Mouse (Mus musculus) hindbrain, embryonic 12.5 days (tissue): ENCODE results near the gene Mlph. TPM values are rescaled to one million over a fixed set of nuclear protein-coding genes. Genes with fewer than 3 reads are reported as not detected.

Experiments used
- polyA plus RNA-seq: library from polyadenylated mRNA; unstranded; fragments of >200 nt; fragmentation: Nextera tagmentation; extraction: Ambion mirVana; gene quantifications from 2 replicates; pipeline ENCODE4 v1.2.1, GENCODE M21; 2016

Gene Mlph
- polyA plus RNA-seq, 1 experiment from 2014 or later: 0.09 TPM

Other genes with a start within 250 kb of the Mlph start
- 22.6 and 32.1 TPM in 2 replicates for gene Col6a3, start 71.1 kb upstream of the Mlph start, polyA plus RNA-seq
- not detected in 2 replicates for gene Prlh, start 38.0 kb downstream of the Mlph start, polyA plus RNA-seq
- gene Rab17, start 54.6 kb downstream of the Mlph start, polyA plus RNA-seq: 0.64 and 0.71 TPM in 2 replicates
- 26.0 and 32.0 TPM in 2 replicates for gene Lrrfip1, start 83.7 kb downstream of the Mlph start, polyA plus RNA-seq
- 0.69 and 1.5 TPM in 2 replicates for gene Rbm44, start 230.0 kb downstream of the Mlph start, polyA plus RNA-seq